Mouse (Mus musculus) G1E (cell line): ENCODE measurements around the gene Clcn3. TPM values are rescaled to one million over a fixed set of nuclear protein-coding genes. Genes with fewer than 3 reads are reported as not detected.
A peak's percentile ranks its signal among the peaks of the same experiment; 100 is the strongest.

Source experiments
- ATAC-seq: 2 replicates; pipeline ENCODE4 v1.8.0; 2016; ENCODE audit warnings: mild to moderate bottlenecking; ENCODE audit not compliant: insufficient number of reproducible peaks, poor library complexity, low FRiP score, severe bottlenecking; ENCODE audit errors: extremely low read depth
- DNase-seq: peaks from one replicate; pipeline ENCODE4 v3.0.0; 2012; ENCODE audit warnings: low spot score
- H3K27me3 ChIP-seq: 2 replicates; pipeline ENCODE4 v1.6.1; 2012; ENCODE audit warnings: mild to moderate bottlenecking, low read length, inconsistent platforms; ENCODE audit not compliant: insufficient read depth
- H3K36me3 ChIP-seq: replicated peaks from 2 replicates; pipeline ENCODE3; 2012; ENCODE audit warnings: mild to moderate bottlenecking, inconsistent platforms
- H3K4me1 ChIP-seq: 2 replicates; pipeline ENCODE4 v1.6.1; 2012; ENCODE audit warnings: low read depth, low read length, inconsistent platforms, mixed read lengths; ENCODE audit not compliant: insufficient read depth
- H3K4me3 ChIP-seq: 2 replicates; pipeline ENCODE4 v1.5.1; 2012; ENCODE audit warnings: low read depth, mild to moderate bottlenecking, inconsistent platforms, low read length, moderate library complexity, mixed read lengths
- H3K9me3 ChIP-seq: replicated peaks from 2 replicates; pipeline ENCODE4 v1.6.1; 2012; ENCODE audit warnings: inconsistent platforms
- CTCF ChIP-seq: IDR thresholded peaks from 2 replicates; pipeline ENCODE4 v1.5.1; 2012; ENCODE audit warnings: low read depth, low read length, inconsistent platforms, mixed read lengths
- GATA1 ChIP-seq: IDR thresholded peaks from 2 replicates; pipeline ENCODE4 v1.6.1; 2012; ENCODE audit warnings: borderline replicate concordance, low read length, inconsistent platforms, mixed read lengths
- GATA2 ChIP-seq: IDR thresholded peaks from 2 replicates; pipeline ENCODE4 v1.6.1; 2012; ENCODE audit warnings: low read depth, low read length, inconsistent platforms, borderline replicate concordance
- POLR2AphosphoS5 ChIP-seq: IDR thresholded peaks from 2 replicates; pipeline ENCODE4 v1.6.1; 2012; ENCODE audit warnings: low read depth, low read length, inconsistent platforms; ENCODE audit not compliant: insufficient replicate concordance
- TAL1 ChIP-seq: conservative IDR thresholded peaks from 2 replicates; pipeline ENCODE4 v1.6.1; 2012; ENCODE audit warnings: low read depth, low read length, inconsistent platforms, mixed read lengths
- polyA plus RNA-seq: library from polyadenylated mRNA; stranded (reverse); fragments of >175 nt; gene quantifications from 2 replicates; pipeline ENCODE4 v1.2.3, GENCODE M21; 2012
- total RNA-seq, 2 experiments: library from RNA; stranded (forward) in 1 of 2; stranded (reverse) in 1 of 2; fragments of 200-1000 nt in 1 of 2; fragments of >200 nt in 1 of 2; fragmentation: Nextera tagmentation in 1 of 2; gene quantifications; 2 replicates each; pipeline ENCODE4 v1.2.3; 2014 to 2017

Clcn3 gene
- total and polyA plus RNA-seq, 3 experiments: 18.0 to 215 (median 147) TPM

GRCm38 (mm10) chr8:60949859-60950258 lies 33.2 kb downstream of the Clcn3 start:
- Histone ChIP-seq H3K27me3 (no peaks in the 10 kb centered on the region), H3K4me1 (peaks cover 48% of the 10 kb centered on the region), H3K4me3 (no peak overlapping the region; the same call in 1 of the 2 replicates), H3K36me3 (peaks cover 8% of the 10 kb centered on the region), H3K9me3 (no peaks in the 10 kb centered on the region)
- TF ChIP-seq GATA2 (no peak), POLR2AphosphoS5 (no peak), GATA1 (no peak), CTCF (no peak), TAL1 (no peak)
- DNase-seq: no peak
- 0 out of 2 replicates have a peak, but pooled peaks have one; percentile 15 for ATAC-seq

DNA sequence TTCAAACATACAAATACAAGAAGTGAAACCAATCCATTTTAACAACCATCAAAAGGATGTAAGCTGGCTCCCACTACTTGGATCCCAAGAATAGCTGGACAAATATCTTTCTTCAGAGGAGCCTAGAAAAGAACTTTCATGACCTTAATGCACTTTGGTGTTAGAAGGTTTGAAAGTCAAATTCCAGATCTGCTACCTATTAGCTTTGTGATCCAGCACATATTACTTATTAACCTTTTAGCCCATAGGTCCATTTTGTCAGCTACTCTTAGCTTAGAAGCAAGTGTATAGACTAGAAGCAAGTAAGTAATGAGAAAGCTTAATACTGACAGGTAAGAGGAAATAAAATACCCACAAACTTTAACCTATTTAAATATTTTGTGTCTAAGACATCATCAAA lies 35.6 kb downstream of the Clcn3 start:
- H3K4me3 ChIP-seq: no peak overlapping the region
- peaks cover 42% of the 10 kb centered on the region for H3K4me1 ChIP-seq
- DNase-seq (no peak), ATAC-seq (no peak)
- no peak for TF ChIP-seq TAL1
- no peak for TF ChIP-seq GATA2
- TF ChIP-seq POLR2AphosphoS5: no peak
- no peak for TF ChIP-seq CTCF
- no peak for TF ChIP-seq GATA1
- peaks cover 10% of the 10 kb centered on the region for H3K36me3 ChIP-seq
- no peaks in the 10 kb centered on the region for H3K27me3 ChIP-seq
- H3K9me3 ChIP-seq: no peaks in the 10 kb centered on the region

DNA sequence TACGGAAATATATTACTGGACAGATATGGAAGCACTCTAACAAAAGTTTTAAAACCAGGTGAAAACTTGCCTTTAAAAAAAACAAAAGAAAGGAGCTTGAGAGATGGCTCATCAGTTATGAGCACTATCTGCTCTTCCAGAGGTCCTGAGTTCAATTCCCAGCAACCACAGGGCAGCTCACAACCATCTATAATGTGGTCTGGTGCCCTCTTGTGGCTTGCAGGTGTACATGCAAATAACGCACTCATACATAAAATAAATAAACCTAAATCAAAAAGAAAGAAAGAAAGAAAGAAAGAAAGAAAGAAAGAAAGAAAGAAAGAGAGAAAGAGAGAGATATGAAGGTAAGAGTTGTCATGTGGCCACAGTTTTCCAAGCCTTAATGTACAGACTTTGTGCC lies 40.2 kb downstream of the Clcn3 start:
- TF ChIP-seq CTCF (no peak), TAL1 (no peak), GATA2 (no peak), GATA1 (no peak), POLR2AphosphoS5 (no peak)

GRCm38 (mm10) chr8:60938717-60939424 lies 44.2 kb downstream of the Clcn3 start:
- Histone ChIP-seq H3K4me3 (no peak overlapping the region; the same call in 1 of the 2 replicates), H3K9me3 (no peaks in the 10 kb centered on the region), H3K27me3 (no peaks in the 10 kb centered on the region), H3K4me1 (peaks cover 52% of the 10 kb centered on the region), H3K36me3 (peaks cover 38% of the 10 kb centered on the region)
- TF ChIP-seq GATA2 (no peak), POLR2AphosphoS5 (no peak), CTCF (no peak), TAL1 (peak; percentile 78)
- ATAC-seq (peak; percentile 84), DNase-seq (no peak)

More for the DNA sequence above, 40.2 kb downstream of the Clcn3 start:
- H3K36me3 ChIP-seq: peaks cover 16% of the 10 kb centered on the region
- no peak overlapping the region for H3K4me3 ChIP-seq
- ATAC-seq (no peak), DNase-seq (no peak)
- peaks cover 38% of the 10 kb centered on the region for H3K4me1 ChIP-seq
- no peaks in the 10 kb centered on the region for H3K9me3 ChIP-seq
- H3K27me3 ChIP-seq: no peaks in the 10 kb centered on the region

- H3K4me3 ChIP-seq: no peak overlapping the region
- peaks cover 47% of the 10 kb centered on the region for H3K4me1 ChIP-seq
- H3K27me3 ChIP-seq: no peaks in the 10 kb centered on the region
- H3K36me3 ChIP-seq: peaks cover 60% of the 10 kb centered on the region
- no peak for DNase-seq
- no peaks in the 10 kb centered on the region for H3K9me3 ChIP-seq
- no peak for TF ChIP-seq GATA2
- no peak for TF ChIP-seq CTCF
- no peak for TF ChIP-seq TAL1
- no peak for TF ChIP-seq GATA1
- no peak for TF ChIP-seq POLR2AphosphoS5
- no peak for ATAC-seq
Observed at GRCm38 (mm10) chr8:60933617-60934016, 49.5 kb downstream of the Clcn3 start.

DNA sequence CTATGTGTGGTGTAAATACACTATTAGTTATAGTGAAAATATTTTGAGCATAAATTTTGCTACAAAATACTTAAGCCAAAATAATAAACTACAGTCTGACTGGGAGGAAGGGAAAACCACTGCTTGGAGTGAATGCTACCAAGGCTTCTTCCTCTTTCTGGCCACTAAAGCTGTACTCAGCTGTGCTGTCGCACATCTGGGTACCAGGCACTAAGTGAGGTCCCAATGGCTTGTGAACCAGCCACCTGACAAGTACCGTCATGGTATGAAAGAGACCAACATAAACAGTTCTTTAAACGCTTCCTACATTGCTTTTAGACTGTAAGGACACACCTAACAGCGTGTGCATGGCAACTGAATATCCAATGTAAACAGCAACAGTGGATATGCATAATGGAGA lies 62.9 kb downstream of the Clcn3 start:
- DNase-seq (no peak), ATAC-seq (no peak)
- no peak overlapping the region for H3K4me3 ChIP-seq
- H3K4me1 ChIP-seq: peaks cover 6% of the 10 kb centered on the region; the same call in 1 of the 2 replicates
- peaks cover 83% of the 10 kb centered on the region for H3K36me3 ChIP-seq
- no peak for TF ChIP-seq GATA1
- no peak for TF ChIP-seq GATA2
- TF ChIP-seq POLR2AphosphoS5: no peak
- TF ChIP-seq CTCF: no peak
- no peak for TF ChIP-seq TAL1
- no peaks in the 10 kb centered on the region for H3K27me3 ChIP-seq
- H3K9me3 ChIP-seq: no peaks in the 10 kb centered on the region
